Mouse (Mus musculus): ENCODE measurements around the gene Prdx3.

DNA sequence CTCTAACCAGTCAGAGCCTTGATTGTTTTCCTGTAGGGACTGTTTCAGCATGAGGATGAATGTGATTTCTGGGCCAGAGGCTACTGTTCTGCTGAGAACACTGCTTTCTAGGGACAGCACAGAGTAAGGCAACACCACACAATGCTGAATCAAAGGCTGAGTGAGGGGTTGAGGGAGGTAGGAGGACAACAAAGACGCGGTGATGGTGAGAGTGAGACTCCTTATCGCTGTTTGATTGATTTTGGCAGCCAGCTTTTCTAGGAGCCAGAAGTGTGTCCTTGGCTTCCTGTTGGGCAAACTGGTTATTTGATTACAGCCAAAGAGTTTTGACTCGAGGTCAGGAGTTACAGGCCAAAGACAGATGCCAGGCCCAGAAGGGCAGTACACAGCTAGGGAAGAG, 40.9 kb upstream of the Prdx3 start:
- TF ChIP-seq CTCF (IDR thresholded peaks at IDR 0.05; ENCODE audit: extremely low read depth, insufficient read length, insufficient replicate concordance, low read depth, low read length) (no peak), POLR2A (IDR thresholded peaks at IDR 0.05; ENCODE audit: low read depth, low read length) (no peak)

Measured in small intestine, adult 2 months (tissue).